Mouse (Mus musculus): Measurements from ENCODE around the gene Zfp865.
"Not testable (repeated sequence)": the region's sequence is repeated elsewhere in the genome, so short reads cannot be mapped to it uniquely, and the experiment has no call there.

The Zfp865 gene

GRCm38 (mm10) chr7:5015118-5016001, 4.8 kb upstream of the Zfp865 start, which contains the start of gene Gm44973:
Gene Gm44973 (plus strand): TSS chr7:5015496.
- peak; percentile 86 to 92 for DNase-seq (ENCODE audit: low spot score in 2 of 2)

DNA sequence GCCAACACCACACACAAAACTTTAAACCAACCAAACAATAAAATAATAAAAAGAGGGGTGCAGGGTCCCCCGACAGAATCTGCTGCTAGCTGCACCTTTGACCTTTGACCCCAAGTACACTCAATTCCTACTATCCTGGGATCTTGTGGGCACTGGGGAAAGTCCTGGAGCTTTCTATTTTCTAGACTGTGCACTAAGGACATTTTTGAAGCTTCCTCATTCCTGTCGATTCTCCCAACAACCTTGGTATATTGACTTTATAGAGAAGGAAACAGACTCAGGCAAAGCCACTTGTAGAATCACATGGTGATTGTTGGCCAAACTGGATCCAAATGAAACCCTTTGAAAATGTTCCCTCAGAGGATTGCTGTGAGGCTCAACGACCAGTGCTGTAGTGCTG, 4.1 kb upstream of the Zfp865 start:
- DNase-seq (ENCODE audit: low spot score in 2 of 2): no peak

DNA sequence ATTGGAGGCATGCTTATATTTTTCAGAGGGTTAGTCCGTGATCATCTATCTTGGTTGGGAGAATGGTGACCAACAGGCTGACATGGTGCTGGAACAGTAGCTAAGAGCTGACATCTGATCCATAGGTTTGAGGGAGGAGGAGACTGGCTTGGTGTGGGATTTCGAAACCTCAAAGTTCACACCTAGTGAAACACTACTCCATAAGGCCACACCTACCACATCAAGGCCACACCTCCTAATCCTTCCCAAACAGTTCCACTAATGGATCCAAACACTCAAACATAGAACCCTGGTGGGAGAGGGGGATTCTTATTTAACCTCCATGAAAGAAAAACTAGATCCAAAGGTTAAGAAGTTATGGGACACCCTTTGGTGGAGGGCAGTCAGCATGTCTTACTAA, 3.3 kb upstream of the Zfp865 start:
- DNase-seq (ENCODE audit: low spot score in 2 of 2): no peak

DNA sequence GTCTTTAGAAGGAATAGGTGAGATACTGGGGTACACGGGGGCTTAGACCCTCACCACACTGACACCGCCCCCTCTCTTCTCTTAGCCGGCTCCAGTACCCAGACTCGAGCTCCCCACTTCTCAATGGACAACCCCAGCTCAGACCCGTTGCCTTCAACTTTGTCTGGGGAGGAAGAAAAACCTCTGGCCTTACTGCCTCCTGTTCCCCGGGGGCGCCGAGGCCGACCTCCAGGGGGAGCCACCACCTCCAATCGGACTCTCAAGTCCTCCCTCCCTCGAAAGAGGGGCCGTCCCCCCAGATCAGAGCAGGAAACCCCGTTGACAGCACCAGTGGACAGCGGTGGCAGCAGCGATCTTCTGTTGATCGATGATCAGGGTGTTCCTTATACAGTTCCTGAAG, 2.8 kb upstream of the Zfp865 start:
- DNase-seq (ENCODE audit: low spot score in 2 of 2): peak in 1 of 2 experiments; percentile 55

- no peak for DNase-seq (ENCODE audit: low spot score in 2 of 2)
Observed at GRCm38 (mm10) chr7:5017931-5018330, 2.2 kb upstream of the Zfp865 start.

DNA sequence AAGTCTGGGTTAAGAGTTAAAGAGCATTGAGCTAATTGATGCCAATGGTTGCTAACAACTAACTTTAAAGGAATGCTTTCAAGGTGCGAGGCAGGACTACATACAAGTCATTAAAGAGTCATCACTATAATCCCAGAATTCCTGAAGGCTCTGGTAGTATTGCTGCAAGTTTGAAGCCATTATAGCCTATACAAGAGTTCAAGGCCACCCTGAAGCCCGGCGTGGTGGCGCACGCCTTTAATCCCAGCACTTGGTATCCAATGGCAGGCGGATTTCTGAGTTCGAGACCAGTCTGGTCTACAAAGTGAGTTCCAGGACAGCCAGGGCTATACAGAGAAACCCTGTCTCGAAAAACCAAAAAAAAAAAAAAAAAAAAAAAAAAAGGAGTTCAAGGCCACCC, 600 bp upstream of the Zfp865 start:
- not testable (repeated sequence) for DNase-seq (ENCODE audit: low spot score in 2 of 2)

DNA sequence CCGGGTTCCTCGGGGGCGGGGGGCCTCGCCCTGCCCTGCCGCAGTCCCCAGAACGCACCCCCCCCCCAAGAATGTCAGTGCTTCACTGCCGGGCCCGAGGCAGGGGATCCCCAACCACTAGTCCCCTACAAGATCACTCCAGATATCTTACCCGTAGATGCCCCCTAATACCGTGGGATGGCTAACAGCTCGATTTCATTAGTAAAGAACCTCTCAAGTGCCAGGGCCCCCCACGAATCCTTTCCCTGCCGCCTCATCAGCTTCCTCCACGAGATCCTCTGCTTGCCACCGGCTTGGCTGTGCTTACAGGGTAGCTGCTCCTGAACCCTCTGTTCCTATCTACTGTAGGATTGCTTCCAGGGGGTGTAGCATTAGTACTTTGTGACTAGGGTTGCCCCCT, 509 bp downstream of the Zfp865 start:
- DNase-seq (ENCODE audit: low spot score in 2 of 2): peak in 1 of 2 experiments; percentile 51

- no peak for DNase-seq (ENCODE audit: low spot score in 2 of 2)
Observed at GRCm38 (mm10) chr7:5021197-5021596, 1.0 kb downstream of the Zfp865 start.

DNA sequence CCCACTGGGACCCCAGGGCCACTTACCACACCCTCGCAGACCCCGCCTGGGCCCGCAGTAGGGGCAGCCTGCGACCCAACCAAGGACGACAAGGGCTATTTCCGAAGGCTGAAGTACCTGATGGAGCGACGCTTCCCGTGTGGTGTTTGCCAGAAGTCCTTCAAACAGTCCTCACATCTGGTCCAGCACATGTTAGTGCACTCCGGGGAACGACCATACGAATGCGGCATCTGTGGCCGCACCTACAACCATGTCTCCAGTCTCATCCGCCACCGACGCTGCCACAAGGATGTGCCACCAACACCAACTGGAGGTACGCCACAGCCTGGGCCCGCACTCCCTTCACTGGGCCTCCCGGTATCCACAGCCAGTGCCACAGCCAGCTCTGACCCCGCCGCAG, 9.4 kb downstream of the Zfp865 start:
- no peak for DNase-seq (ENCODE audit: low spot score in 2 of 2)

DNA sequence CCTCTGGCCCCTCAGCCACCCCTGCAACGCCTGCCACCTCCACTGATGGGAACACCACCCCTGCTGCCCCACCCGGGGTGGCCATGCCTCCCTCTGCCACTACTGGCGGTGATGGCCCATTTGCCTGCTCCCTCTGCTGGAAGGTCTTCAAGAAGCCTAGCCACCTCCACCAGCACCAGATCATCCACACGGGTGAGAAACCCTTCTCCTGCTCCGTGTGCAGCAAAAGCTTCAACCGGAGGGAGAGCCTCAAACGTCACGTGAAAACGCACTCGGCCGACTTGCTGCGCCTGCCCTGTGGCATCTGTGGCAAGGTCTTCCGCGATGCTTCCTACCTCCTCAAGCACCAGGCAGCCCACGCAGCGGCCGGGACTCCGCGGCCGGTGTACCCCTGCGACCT, 9.8 kb downstream of the Zfp865 start:
- DNase-seq (ENCODE audit: low spot score in 2 of 2): no peak

GRCm38 (mm10) chr7:5030554-5031275, 10.5 kb downstream of the Zfp865 start:
- DNase-seq (ENCODE audit: low spot score in 2 of 2): no peak

DNA sequence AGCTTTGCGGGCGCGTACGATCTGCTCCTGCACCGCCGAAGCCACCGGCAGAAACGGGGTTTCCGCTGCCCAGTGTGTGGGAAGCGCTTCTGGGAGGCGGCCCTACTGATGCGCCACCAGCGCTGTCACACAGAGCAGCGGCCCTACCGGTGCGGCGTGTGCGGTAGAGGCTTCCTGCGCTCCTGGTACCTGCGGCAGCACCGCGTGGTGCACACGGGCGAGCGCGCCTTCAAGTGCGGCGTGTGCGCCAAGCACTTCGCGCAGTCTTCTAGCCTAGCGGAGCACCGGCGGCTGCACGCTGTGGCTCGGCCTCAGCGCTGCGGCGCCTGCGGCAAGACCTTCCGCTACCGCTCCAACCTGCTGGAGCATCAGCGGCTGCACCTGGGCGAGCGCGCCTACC, 11.3 kb downstream of the Zfp865 start:
- DNase-seq (ENCODE audit: low spot score in 2 of 2): no peak

DNA sequence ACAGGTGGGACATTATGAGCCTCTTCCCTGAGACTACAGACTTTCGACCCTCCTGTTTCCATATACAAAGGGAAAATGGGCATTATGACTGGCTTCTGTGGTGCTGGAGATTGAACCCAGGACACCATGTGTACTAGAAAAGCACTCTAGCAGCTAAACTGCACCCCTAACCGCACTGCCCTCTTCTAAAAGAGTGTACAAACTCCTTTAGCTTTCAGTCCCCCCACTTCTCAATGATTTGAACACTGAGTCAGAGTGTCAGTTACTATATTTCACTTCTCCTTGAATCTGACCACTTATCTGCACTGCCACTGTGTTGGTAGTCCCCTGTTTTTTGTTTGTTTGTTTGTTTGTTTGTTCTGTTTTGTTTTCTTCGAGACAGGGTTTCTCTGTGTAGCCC, 13.6 kb downstream of the Zfp865 start, which contains the start of gene 4632433K11Rik:
Gene 4632433K11Rik (plus strand): TSS at position 301 of the 400 bp plus-strand sequence.
- DNase-seq (ENCODE audit: low spot score in 2 of 2): no peak

GRCm38 (mm10) chr7:5035628-5036027, 15.5 kb downstream of the Zfp865 start:
- no peak for DNase-seq (ENCODE audit: low spot score in 2 of 2)

DNA sequence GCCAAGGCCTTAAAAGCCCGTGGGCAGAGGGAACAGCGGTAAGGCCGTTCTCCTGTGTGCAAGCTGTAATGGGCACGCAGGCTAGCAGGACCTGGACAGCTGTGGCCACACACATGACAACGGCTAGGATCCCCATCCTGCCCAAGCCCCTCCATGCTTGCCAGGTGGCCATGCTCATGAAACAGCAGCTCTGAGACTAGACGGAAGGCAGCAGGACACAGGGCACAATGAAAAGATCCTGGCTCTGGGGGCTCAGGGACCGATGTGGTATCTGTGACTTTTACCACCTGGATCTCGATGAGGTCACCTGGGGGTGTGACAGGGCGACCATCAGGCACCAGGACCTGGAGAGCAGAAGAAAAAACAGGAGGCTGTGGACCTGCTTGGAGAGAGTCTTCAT, 16.0 kb downstream of the Zfp865 start:
- DNase-seq (ENCODE audit: low spot score in 2 of 2): no peak

DNA sequence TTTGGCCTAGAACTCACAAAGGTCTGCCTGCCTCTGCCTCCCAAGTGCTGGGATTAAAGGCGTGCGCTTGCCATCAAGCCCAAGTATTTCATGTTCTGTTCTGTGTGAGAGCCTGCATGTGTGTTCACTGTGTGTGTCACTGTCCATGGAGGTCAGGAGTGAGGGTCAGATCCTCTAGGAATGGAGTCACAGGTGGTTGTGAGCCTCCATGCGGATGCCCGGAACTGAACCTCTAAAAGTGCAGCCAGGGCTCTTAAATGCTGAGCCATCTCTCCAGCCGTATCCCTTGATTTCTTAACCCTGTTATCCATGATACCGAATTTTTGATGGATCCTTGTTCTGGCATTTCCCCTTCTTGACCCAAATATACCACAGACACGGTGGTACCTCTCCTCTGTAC, 16.9 kb downstream of the Zfp865 start:
- no peak for DNase-seq (ENCODE audit: low spot score in 2 of 2)

DNA sequence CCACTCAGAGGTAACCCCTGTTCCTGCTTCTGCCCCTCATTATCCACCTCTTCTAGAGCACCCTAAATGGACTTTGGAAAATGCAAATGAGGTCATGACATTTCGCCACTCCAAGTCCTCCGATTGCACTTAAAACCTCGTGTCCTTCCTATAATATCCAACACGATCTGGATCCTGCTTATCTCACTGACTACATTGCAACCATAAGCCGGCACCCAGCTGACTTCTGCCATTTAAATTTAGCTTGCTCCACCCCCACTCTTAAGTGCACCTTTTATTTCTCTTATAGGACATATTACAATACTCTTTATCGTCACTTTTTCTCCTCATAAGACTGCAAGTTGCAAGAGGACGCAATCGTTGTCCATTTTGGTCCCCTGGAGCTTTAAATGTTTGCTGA, 17.3 kb downstream of the Zfp865 start:
- DNase-seq (ENCODE audit: low spot score in 2 of 2): no peak

- DNase-seq (ENCODE audit: low spot score in 2 of 2): peak; percentile 95
Observed at GRCm38 (mm10) chr7:5038109-5038732, 18.0 kb downstream of the Zfp865 start, which contains the start of gene Zfp784. Gene Zfp784 (minus strand): TSS chr7:5038446.

- peak in 1 of 2 experiments; percentile 20 for DNase-seq (ENCODE audit: low spot score in 2 of 2)
Observed at GRCm38 (mm10) chr7:5038940-5039339, 18.8 kb downstream of the Zfp865 start.

DNA sequence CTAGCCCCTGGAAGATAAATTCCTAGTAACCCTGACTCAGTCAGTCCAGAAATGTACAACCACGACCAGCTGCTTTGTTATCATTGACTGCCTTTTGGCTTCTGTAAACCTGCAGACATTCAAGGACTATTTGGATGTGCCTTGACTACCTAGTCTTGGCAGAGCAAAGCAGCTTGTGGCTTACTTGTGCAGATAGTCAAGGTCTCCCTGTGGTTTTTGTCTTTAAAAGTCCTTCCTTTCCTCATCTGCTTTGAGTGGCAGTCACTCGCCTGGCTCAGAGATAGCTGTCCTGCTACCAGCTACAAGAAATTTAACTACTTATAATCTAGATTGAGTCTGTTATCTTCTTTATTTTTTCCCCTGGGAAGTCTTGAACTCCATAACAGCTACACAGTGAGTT, 24.8 kb downstream of the Zfp865 start:
- no peak for DNase-seq (ENCODE audit: low spot score in 2 of 2)

GRCm38 (mm10) chr7:5046112-5046511, 25.9 kb downstream of the Zfp865 start:
- no peak for DNase-seq (ENCODE audit: low spot score in 2 of 2)

DNA sequence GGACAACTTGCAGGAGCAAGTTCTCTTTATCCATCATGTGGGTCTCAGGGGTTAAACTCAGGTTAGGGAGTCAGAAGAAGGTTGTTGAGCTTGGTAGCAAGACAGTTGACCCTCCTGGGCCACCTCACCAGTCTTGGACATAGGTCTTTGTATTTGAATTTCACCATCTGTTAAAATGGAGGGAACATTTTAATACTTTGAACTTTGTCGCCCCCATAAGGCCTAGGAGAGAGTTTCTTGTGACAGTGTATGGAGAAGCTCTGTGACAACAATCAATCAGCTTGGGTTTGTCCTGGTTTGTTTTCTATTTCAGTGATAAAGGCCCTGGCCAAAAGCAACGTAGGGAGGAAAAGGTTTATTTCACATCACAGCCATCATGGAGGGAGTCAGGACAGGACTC, 27.1 kb downstream of the Zfp865 start:
- DNase-seq (ENCODE audit: low spot score in 2 of 2): no peak

Measured in spleen, postnatal 10 days (tissue).